Comparison of ENCODE assay signal across 11 mouse cellular contexts in the genomic region with DNA sequence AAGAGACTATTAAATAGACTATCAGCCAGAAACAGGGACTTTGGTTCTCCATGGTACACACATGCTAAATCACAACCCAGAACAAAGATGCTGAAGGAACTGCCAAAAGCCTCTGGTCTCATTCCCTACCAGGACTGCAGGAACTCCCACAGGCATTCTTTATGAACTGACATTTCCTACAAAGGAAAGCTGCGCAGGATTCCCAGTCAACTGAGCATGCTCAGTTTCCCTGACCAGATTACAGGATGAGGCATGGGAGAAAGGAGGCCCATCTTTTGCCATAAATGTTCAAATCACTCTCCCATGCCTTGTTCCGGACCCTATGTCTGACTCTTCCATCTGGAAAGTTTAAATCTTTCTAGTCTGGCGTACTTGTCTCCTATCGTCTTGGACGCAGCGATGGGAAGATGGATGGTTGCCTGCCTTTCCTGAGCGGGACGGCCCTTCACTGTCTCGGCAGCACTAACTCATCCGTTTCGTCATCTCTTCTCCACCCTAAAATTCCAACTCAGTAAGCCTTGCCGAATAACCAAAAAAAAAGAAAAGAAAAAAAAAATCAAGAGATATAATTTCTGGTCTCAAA.
A peak's percentile ranks its signal among the peaks of the same experiment; 100 is the strongest.
DNase-seq lines count a peak whose midpoint lies in the region; ATAC-seq and TF ChIP-seq lines count a peak whose summit lies in the region.
"Had no signal": no experiment of that assay in that cellular context is flagged by ENCODE, and none has a peak within 500 bp of the region (broad histone marks: within the 10 kb centered on the region; RNA-seq: fewer than 3 reads in every experiment).

No protein-coding gene starts in this region.

- no peak overlapping the region for H3K9ac ChIP-seq in limb, embryonic 12.5 days (replicated peaks)
- H3K9ac ChIP-seq in limb, embryonic 14.5 days (ENCODE audit: low read depth, low read length, severe bottlenecking): no peak overlapping the region
- no peak overlapping the region for H3K9ac ChIP-seq in hindbrain, embryonic 12.5 days

- intact Hi-C loops in gastrocnemius, adult 2 months (cut with DNase I): no loop called here

- H3K27me3 ChIP-seq in limb, embryonic 12.5 days: no peaks in the 10 kb centered on the region
- no peaks in the 10 kb centered on the region for H3K27me3 ChIP-seq in limb, embryonic 10.5 days (ENCODE audit: low read depth, poor library complexity, severe bottlenecking)
- no peaks in the 10 kb centered on the region for H3K27me3 ChIP-seq in limb, embryonic 14.5 days (ENCODE audit: control insufficient read depth, insufficient read depth, low read length)
- H3K27me3 ChIP-seq in hindbrain, embryonic 12.5 days: no peaks in the 10 kb centered on the region
- H3K27me3 ChIP-seq in hindbrain, embryonic 10.5 days (ENCODE audit: insufficient read depth, poor library complexity, severe bottlenecking): no peaks in the 10 kb centered on the region

- no peaks in the 10 kb centered on the region for H3K9me3 ChIP-seq in limb, embryonic 12.5 days
- no peaks in the 10 kb centered on the region for H3K9me3 ChIP-seq in limb, embryonic 10.5 days (replicated peaks)
- no peaks in the 10 kb centered on the region for H3K9me3 ChIP-seq in limb, embryonic 14.5 days (ENCODE audit: control insufficient read depth, low read length)
- no peaks in the 10 kb centered on the region for H3K9me3 ChIP-seq in hindbrain, embryonic 12.5 days (replicated peaks)
- no peaks in the 10 kb centered on the region for H3K9me3 ChIP-seq in hindbrain, embryonic 10.5 days
- H3K9me3 ChIP-seq: forebrain, embryonic 10.5 days had no signal

- peaks cover 84% of the 10 kb centered on the region for H3K4me1 ChIP-seq in limb, embryonic 12.5 days (replicated peaks)
- peaks cover 78% of the 10 kb centered on the region for H3K4me1 ChIP-seq in limb, embryonic 10.5 days
- peaks cover 79% of the 10 kb centered on the region for H3K4me1 ChIP-seq in limb, embryonic 14.5 days (ENCODE audit: control insufficient read depth, insufficient read depth, low read length)
- peaks cover 22% of the 10 kb centered on the region for H3K4me1 ChIP-seq in hindbrain, embryonic 12.5 days
- H3K4me1 ChIP-seq in hindbrain, embryonic 10.5 days (replicated peaks): peaks cover 27% of the 10 kb centered on the region

- WGBS in limb, embryonic 12.5 days: 58% methylated on average over 12 of the region's 12 CpGs
- 57% methylated on average over 12 of the region's 12 CpGs for WGBS in limb, embryonic 10.5 days
- 46% methylated on average over 12 of the region's 12 CpGs for WGBS in limb, embryonic 14.5 days
- 83% methylated on average over 12 of the region's 12 CpGs for WGBS in hindbrain, embryonic 12.5 days
- 91% methylated on average over 12 of the region's 12 CpGs for WGBS in hindbrain, embryonic 10.5 days

- H3K4me2 ChIP-seq in limb, embryonic 12.5 days: 0 out of 2 replicates have a peak overlapping the region, but pooled peaks have one; percentile 2
- H3K4me2 ChIP-seq in limb, embryonic 14.5 days (replicated peaks; ENCODE audit: low read depth, low read length, severe bottlenecking): 0 out of 2 replicates have a peak overlapping the region, but pooled peaks have one; percentile 2
- no peak overlapping the region for H3K4me2 ChIP-seq in hindbrain, embryonic 12.5 days (replicated peaks)

- DNase-seq in gastrocnemius, adult 2 months: peak; percentile 60
- DNase-seq in gastrocnemius, adult 8-10 months (ENCODE audit: low spot score in 2 of 2): no peak
- no peak for DNase-seq in limb, embryonic 10.5 days (ENCODE audit: low spot score)
- peak; percentile 35 to 37 for DNase-seq in heart, adult 9 months (ENCODE audit: low spot score in 2 of 2)
- DNase-seq in limb, embryonic 14.5 days (ENCODE audit: low spot score): peak; percentile 81
- DNase-seq in hindbrain, embryonic 10.5 days (ENCODE audit: low spot score): no peak
- DNase-seq: cerebellum, adult 11-12 months had no signal

- TF ChIP-seq CTCF in gastrocnemius, adult 2 months (IDR thresholded peaks at IDR 0.05): no peak

- peak overlapping the region; percentile 42 for H3K4me3 ChIP-seq in gastrocnemius, adult 2 months
- H3K4me3 ChIP-seq in limb, embryonic 12.5 days (replicated peaks): no peak overlapping the region
- H3K4me3 ChIP-seq in limb, embryonic 10.5 days: no peak overlapping the region
- no peak overlapping the region for H3K4me3 ChIP-seq in limb, embryonic 14.5 days (replicated peaks; ENCODE audit: low read length)
- H3K4me3 ChIP-seq in hindbrain, embryonic 12.5 days: no peak overlapping the region
- no peak overlapping the region for H3K4me3 ChIP-seq in hindbrain, embryonic 10.5 days
- H3K4me3 ChIP-seq: forebrain, embryonic 10.5 days had no signal

- peak overlapping the region; percentile 76 for H3K27ac ChIP-seq in gastrocnemius, adult 2 months
- peak overlapping the region; percentile 74 for H3K27ac ChIP-seq in limb, embryonic 12.5 days
- H3K27ac ChIP-seq in limb, embryonic 10.5 days: no peak overlapping the region; the same call in 1 of the 2 replicates
- peak overlapping the region; percentile 84; the same call in 1 of the 2 replicates for H3K27ac ChIP-seq in limb, embryonic 14.5 days (replicated peaks; ENCODE audit: low read depth, low read length)
- no peak overlapping the region for H3K27ac ChIP-seq in hindbrain, embryonic 12.5 days
- H3K27ac ChIP-seq in hindbrain, embryonic 10.5 days: no peak overlapping the region
- H3K27ac ChIP-seq: forebrain, embryonic 10.5 days had no signal

- no peak for ATAC-seq in limb, embryonic 12.5 days (ENCODE audit: insufficient number of reproducible peaks, insufficient read depth, low FRiP score, low TSS enrichment, low read depth)
- no peak; the same call in 1 of the 2 replicates for ATAC-seq in limb, embryonic 14.5 days (ENCODE audit: low FRiP score, low read depth)
- no peak for ATAC-seq in hindbrain, embryonic 12.5 days (ENCODE audit: low FRiP score)
- ATAC-seq: inflammation-experienced regulatory T-cells, adult 6 months had no signal

- TF ChIP-seq POLR2A in limb, embryonic 14.5 days (IDR thresholded peaks at IDR 0.05; ENCODE audit: borderline replicate concordance, extremely low read depth, insufficient read depth, insufficient read length): no peak

- peaks cover 5% of the 10 kb centered on the region; the same call in 1 of the 2 replicates for H3K36me3 ChIP-seq in limb, embryonic 12.5 days
- H3K36me3 ChIP-seq in limb, embryonic 10.5 days: peaks cover 4% of the 10 kb centered on the region; the same call in 1 of the 2 replicates
- H3K36me3 ChIP-seq in limb, embryonic 14.5 days (ENCODE audit: control insufficient read depth, insufficient read depth, low read length): no peaks in the 10 kb centered on the region
- no peaks in the 10 kb centered on the region for H3K36me3 ChIP-seq in hindbrain, embryonic 12.5 days
- no peaks in the 10 kb centered on the region for H3K36me3 ChIP-seq in hindbrain, embryonic 10.5 days
- H3K36me3 ChIP-seq: forebrain, embryonic 10.5 days had no signal

Comparison
In these comparisons a context has a peak if more than half of its experiments do, and no peak if none do; other contexts are left out.
1. DNase-seq: peak in gastrocnemius, adult 2 months (single experiment), heart, adult 9 months (2 of 2) and limb, embryonic 14.5 days (single experiment); none in gastrocnemius, adult 8-10 months (0 of 2), limb, embryonic 10.5 days (single experiment) and hindbrain, embryonic 10.5 days (single experiment).
2. H3K27ac ChIP-seq: peak in gastrocnemius, adult 2 months (single experiment), limb, embryonic 12.5 days (single experiment) and limb, embryonic 14.5 days (single experiment); none in limb, embryonic 10.5 days (single experiment), hindbrain, embryonic 12.5 days (single experiment) and hindbrain, embryonic 10.5 days (single experiment).